Mouse (Mus musculus): ENCODE measurements around the gene Gm10974. TPM values are rescaled to one million over a fixed set of nuclear protein-coding genes. Genes with fewer than 3 reads are reported as not detected.

The Gm10974 gene
- polyA plus RNA-seq, 1 experiment from 2014 or later = not detected

- no peak overlapping the region for H3K27ac ChIP-seq (ENCODE audit: low read depth, low read length)
- no peak overlapping the region for H3K9ac ChIP-seq (ENCODE audit: low read depth, low read length)
- H3K4me1 ChIP-seq (replicated peaks; ENCODE audit: control insufficient read depth, insufficient read depth, low read length) = no peaks in the 10 kb centered on the region; the same call in 1 of the 2 replicates
- no peaks in the 10 kb centered on the region for H3K36me3 ChIP-seq (ENCODE audit: control insufficient read depth, insufficient read depth, low read length)
- no peak for ATAC-seq (replicated peaks; ENCODE audit: low FRiP score)
- no peaks in the 10 kb centered on the region for H3K27me3 ChIP-seq (replicated peaks; ENCODE audit: control insufficient read depth, insufficient read depth, low read length)
- no peaks in the 10 kb centered on the region for H3K9me3 ChIP-seq (ENCODE audit: control insufficient read depth, low read length)
- no peak overlapping the region for H3K4me3 ChIP-seq (ENCODE audit: low read depth, low read length)
- H3K4me2 ChIP-seq = no peak overlapping the region
- no peak for DNase-seq (ENCODE audit: low spot score)
- 55% methylated on average over 4 of the region's 4 CpGs for WGBS
These were observed 39.1 kb downstream of the Gm10974 start for GRCm38 (mm10) chr7:66404802-66405201.

GRCm38 (mm10) chr7:66405541-66405940, 39.8 kb downstream of the Gm10974 start:
- no peaks in the 10 kb centered on the region for H3K9me3 ChIP-seq (ENCODE audit: control insufficient read depth, low read length)
- DNase-seq (ENCODE audit: low spot score) = no peak
- no peak overlapping the region for H3K4me2 ChIP-seq
- no peaks in the 10 kb centered on the region for H3K36me3 ChIP-seq (ENCODE audit: control insufficient read depth, insufficient read depth, low read length)
- no peak for ATAC-seq (replicated peaks; ENCODE audit: low FRiP score)
- H3K27ac ChIP-seq (ENCODE audit: low read depth, low read length) = no peak overlapping the region
- H3K27me3 ChIP-seq (replicated peaks; ENCODE audit: control insufficient read depth, insufficient read depth, low read length) = no peaks in the 10 kb centered on the region
- H3K9ac ChIP-seq (ENCODE audit: low read depth, low read length) = no peak overlapping the region
- no peak overlapping the region for H3K4me3 ChIP-seq (ENCODE audit: low read depth, low read length)
- H3K4me1 ChIP-seq (replicated peaks; ENCODE audit: control insufficient read depth, insufficient read depth, low read length) = no peaks in the 10 kb centered on the region; the same call in 1 of the 2 replicates
- WGBS = 33% methylated on average over 11 of the region's 11 CpGs

- Histone ChIP-seq H3K27ac (ENCODE audit: low read depth, low read length) (no peak overlapping the region), H3K4me2 (no peak overlapping the region), H3K9ac (ENCODE audit: low read depth, low read length) (no peak overlapping the region), H3K36me3 (ENCODE audit: control insufficient read depth, insufficient read depth, low read length) (no peaks in the 10 kb centered on the region), H3K4me1 (replicated peaks; ENCODE audit: control insufficient read depth, insufficient read depth, low read length) (no peaks in the 10 kb centered on the region; the same call in 1 of the 2 replicates), H3K27me3 (replicated peaks; ENCODE audit: control insufficient read depth, insufficient read depth, low read length) (no peaks in the 10 kb centered on the region), H3K9me3 (ENCODE audit: control insufficient read depth, low read length) (no peaks in the 10 kb centered on the region), H3K4me3 (ENCODE audit: low read depth, low read length) (no peak overlapping the region)
- ATAC-seq (replicated peaks; ENCODE audit: low FRiP score) = no peak
- no peak for DNase-seq (ENCODE audit: low spot score)
- 54% methylated on average over 13 of the region's 13 CpGs for WGBS
These were observed 40.4 kb downstream of the Gm10974 start for GRCm38 (mm10) chr7:66405951-66406721.

DNA sequence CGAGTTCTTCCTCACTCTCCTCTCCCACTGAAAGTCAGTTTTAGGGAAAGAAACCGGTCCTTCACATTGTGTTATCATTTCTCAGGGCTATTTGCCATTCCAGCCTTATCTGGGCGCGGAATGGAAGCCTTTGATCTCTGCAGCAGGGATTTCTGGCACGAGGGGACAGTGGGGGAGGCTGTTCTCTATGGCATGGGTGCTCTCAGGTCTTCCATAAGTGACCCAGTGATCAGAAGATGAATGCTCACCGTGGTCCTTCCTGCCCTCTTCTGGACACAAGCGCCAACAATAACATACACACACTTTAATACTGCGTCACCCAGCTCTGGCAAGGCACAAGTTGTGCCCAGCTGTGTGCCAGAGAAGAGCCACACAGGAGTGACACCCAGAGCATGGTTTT, 41.3 kb downstream of the Gm10974 start:
- Histone ChIP-seq H3K9me3 (ENCODE audit: control insufficient read depth, low read length) (no peaks in the 10 kb centered on the region), H3K27ac (ENCODE audit: low read depth, low read length) (no peak overlapping the region), H3K4me3 (ENCODE audit: low read depth, low read length) (no peak overlapping the region), H3K36me3 (ENCODE audit: control insufficient read depth, insufficient read depth, low read length) (no peaks in the 10 kb centered on the region), H3K4me1 (replicated peaks; ENCODE audit: control insufficient read depth, insufficient read depth, low read length) (no peaks in the 10 kb centered on the region; the same call in 1 of the 2 replicates), H3K9ac (ENCODE audit: low read depth, low read length) (no peak overlapping the region), H3K4me2 (no peak overlapping the region), H3K27me3 (replicated peaks; ENCODE audit: control insufficient read depth, insufficient read depth, low read length) (no peaks in the 10 kb centered on the region)
- ATAC-seq (replicated peaks; ENCODE audit: low FRiP score) = no peak
- 52% methylated on average over 8 of the region's 8 CpGs for WGBS
- no peak for DNase-seq (ENCODE audit: low spot score)

- no peak overlapping the region for H3K9ac ChIP-seq (ENCODE audit: low read depth, low read length)
- no peaks in the 10 kb centered on the region for H3K27me3 ChIP-seq (replicated peaks; ENCODE audit: control insufficient read depth, insufficient read depth, low read length)
- DNase-seq (ENCODE audit: low spot score) (no peak), ATAC-seq (replicated peaks; ENCODE audit: low FRiP score) (no peak)
- no peaks in the 10 kb centered on the region; the same call in 1 of the 2 replicates for H3K4me1 ChIP-seq (replicated peaks; ENCODE audit: control insufficient read depth, insufficient read depth, low read length)
- WGBS = 62% methylated on average over 6 of the region's 6 CpGs
- no peaks in the 10 kb centered on the region for H3K36me3 ChIP-seq (ENCODE audit: control insufficient read depth, insufficient read depth, low read length)
- H3K4me3 ChIP-seq (ENCODE audit: low read depth, low read length) = no peak overlapping the region
- H3K4me2 ChIP-seq = no peak overlapping the region
- no peaks in the 10 kb centered on the region for H3K9me3 ChIP-seq (ENCODE audit: control insufficient read depth, low read length)
- no peak overlapping the region for H3K27ac ChIP-seq (ENCODE audit: low read depth, low read length)
These were observed 43.7 kb downstream of the Gm10974 start for GRCm38 (mm10) chr7:66409433-66409832.

GRCm38 (mm10) chr7:66413093-66413492, 47.4 kb downstream of the Gm10974 start:
- Histone ChIP-seq H3K36me3 (ENCODE audit: control insufficient read depth, insufficient read depth, low read length) (no peaks in the 10 kb centered on the region), H3K4me3 (ENCODE audit: low read depth, low read length) (no peak overlapping the region), H3K27ac (ENCODE audit: low read depth, low read length) (no peak overlapping the region), H3K27me3 (replicated peaks; ENCODE audit: control insufficient read depth, insufficient read depth, low read length) (no peaks in the 10 kb centered on the region), H3K9me3 (ENCODE audit: control insufficient read depth, low read length) (no peaks in the 10 kb centered on the region), H3K4me2 (no peak overlapping the region), H3K4me1 (replicated peaks; ENCODE audit: control insufficient read depth, insufficient read depth, low read length) (no peaks in the 10 kb centered on the region), H3K9ac (ENCODE audit: low read depth, low read length) (no peak overlapping the region)
- 82% methylated on average over 7 of the region's 7 CpGs for WGBS
- ATAC-seq (replicated peaks; ENCODE audit: low FRiP score) (no peak), DNase-seq (ENCODE audit: low spot score) (no peak)

DNA sequence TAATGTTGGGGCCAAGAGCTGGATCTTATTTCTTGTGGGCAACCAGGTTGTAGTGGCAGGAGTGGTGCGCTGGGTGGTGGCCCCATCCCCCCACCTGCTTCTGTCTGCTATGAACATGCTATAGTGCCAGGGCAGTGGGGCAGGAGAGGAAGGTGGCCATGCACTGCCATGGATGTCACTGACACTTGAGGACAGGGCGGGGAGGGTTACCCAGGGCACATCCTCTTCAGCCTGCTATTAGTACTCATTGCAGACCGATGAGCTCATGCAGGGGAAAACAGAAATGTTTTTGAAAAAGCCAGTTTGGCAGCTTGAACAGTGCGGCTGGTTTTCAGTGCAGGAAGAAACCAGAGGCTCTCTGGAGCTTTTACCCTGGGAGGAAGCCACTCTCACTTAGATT, 51.1 kb downstream of the Gm10974 start:
- H3K4me3 ChIP-seq (ENCODE audit: low read depth, low read length) = no peak overlapping the region
- H3K4me2 ChIP-seq = no peak overlapping the region
- 82% methylated on average over 4 of the region's 4 CpGs for WGBS
- H3K27ac ChIP-seq (ENCODE audit: low read depth, low read length) = no peak overlapping the region
- H3K9ac ChIP-seq (ENCODE audit: low read depth, low read length) = no peak overlapping the region
- DNase-seq (ENCODE audit: low spot score) = no peak
- no peaks in the 10 kb centered on the region for H3K27me3 ChIP-seq (replicated peaks; ENCODE audit: control insufficient read depth, insufficient read depth, low read length)
- no peaks in the 10 kb centered on the region for H3K9me3 ChIP-seq (ENCODE audit: control insufficient read depth, low read length)
- no peaks in the 10 kb centered on the region for H3K36me3 ChIP-seq (ENCODE audit: control insufficient read depth, insufficient read depth, low read length)
- H3K4me1 ChIP-seq (replicated peaks; ENCODE audit: control insufficient read depth, insufficient read depth, low read length) = no peaks in the 10 kb centered on the region
- ATAC-seq (replicated peaks; ENCODE audit: low FRiP score) = no peak

- H3K9ac ChIP-seq (ENCODE audit: low read depth, low read length) = no peak overlapping the region
- no peak overlapping the region for H3K27ac ChIP-seq (ENCODE audit: low read depth, low read length)
- DNase-seq (ENCODE audit: low spot score) = no peak
- no peaks in the 10 kb centered on the region for H3K4me1 ChIP-seq (replicated peaks; ENCODE audit: control insufficient read depth, insufficient read depth, low read length)
- no peak overlapping the region for H3K4me2 ChIP-seq
- no peaks in the 10 kb centered on the region for H3K9me3 ChIP-seq (ENCODE audit: control insufficient read depth, low read length)
- peaks cover 2% of the 10 kb centered on the region; the same call in 1 of the 2 replicates for H3K27me3 ChIP-seq (replicated peaks; ENCODE audit: control insufficient read depth, insufficient read depth, low read length)
- ATAC-seq (replicated peaks; ENCODE audit: low FRiP score) = no peak
- H3K4me3 ChIP-seq (ENCODE audit: low read depth, low read length) = no peak overlapping the region
- 49% methylated on average over 12 of the region's 12 CpGs for WGBS
- H3K36me3 ChIP-seq (ENCODE audit: control insufficient read depth, insufficient read depth, low read length) = no peaks in the 10 kb centered on the region
These were observed 53.3 kb downstream of the Gm10974 start for GRCm38 (mm10) chr7:66418981-66419380.

- H3K27me3 ChIP-seq (replicated peaks; ENCODE audit: control insufficient read depth, insufficient read depth, low read length) = peaks cover 29% of the 10 kb centered on the region
- H3K27ac ChIP-seq (ENCODE audit: low read depth, low read length) = no peak overlapping the region
- no peak overlapping the region for H3K9ac ChIP-seq (ENCODE audit: low read depth, low read length)
- no peak overlapping the region for H3K4me2 ChIP-seq
- DNase-seq (ENCODE audit: low spot score) (no peak), ATAC-seq (replicated peaks; ENCODE audit: low FRiP score) (no peak)
- H3K4me1 ChIP-seq (replicated peaks; ENCODE audit: control insufficient read depth, insufficient read depth, low read length) = peaks cover 2% of the 10 kb centered on the region; the same call in 1 of the 2 replicates
- no peaks in the 10 kb centered on the region for H3K9me3 ChIP-seq (ENCODE audit: control insufficient read depth, low read length)
- no peaks in the 10 kb centered on the region for H3K36me3 ChIP-seq (ENCODE audit: control insufficient read depth, insufficient read depth, low read length)
- WGBS = 66% methylated on average over 8 of the region's 8 CpGs
- no peak overlapping the region for H3K4me3 ChIP-seq (ENCODE audit: low read depth, low read length)
These were observed 56.2 kb downstream of the Gm10974 start for GRCm38 (mm10) chr7:66421903-66422302.

Measured in liver, embryonic 11.5 days (tissue).